Mouse (Mus musculus): ENCODE data around the gene Glrx5. TPM values are rescaled to one million over a fixed set of nuclear protein-coding genes. Genes with fewer than 3 reads are reported as not detected.

Gene Glrx5
- polyA plus RNA-seq, 1 experiment from 2014 or later: 215 TPM

DNA sequence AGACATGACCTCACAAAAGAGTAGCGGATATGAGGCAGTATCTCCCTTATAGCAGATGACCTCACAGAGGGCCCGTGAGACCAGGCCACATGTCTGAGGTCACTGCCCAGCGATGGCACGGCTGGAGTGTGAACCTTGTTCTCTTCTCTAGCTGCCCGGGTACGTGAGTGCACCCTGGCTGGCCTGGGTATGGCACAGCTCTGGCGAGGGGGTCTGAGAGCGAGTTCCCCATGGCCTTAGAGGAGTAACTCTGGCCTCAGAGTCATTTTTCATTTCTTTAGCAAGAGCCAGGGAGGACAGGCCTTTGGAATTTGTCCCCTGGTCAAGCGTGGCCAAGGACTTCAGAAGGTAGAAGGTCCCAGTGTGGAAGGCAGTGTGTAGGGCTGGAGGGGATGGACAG, 12.3 kb downstream of the Glrx5 start:
- 90% methylated on average over 9 of the region's 9 CpGs for WGBS
- DNase-seq (ENCODE audit: low spot score): no peak
- Histone ChIP-seq H3K4me3 (no peak overlapping the region), H3K4me1 (peaks cover 2% of the 10 kb centered on the region; the same call in 1 of the 2 replicates), H3K36me3 (peaks cover 42% of the 10 kb centered on the region), H3K27ac (no peak overlapping the region), H3K9me3 (replicated peaks) (no peaks in the 10 kb centered on the region), H3K27me3 (ENCODE audit: low read depth, poor library complexity, severe bottlenecking) (no peaks in the 10 kb centered on the region)

DNA sequence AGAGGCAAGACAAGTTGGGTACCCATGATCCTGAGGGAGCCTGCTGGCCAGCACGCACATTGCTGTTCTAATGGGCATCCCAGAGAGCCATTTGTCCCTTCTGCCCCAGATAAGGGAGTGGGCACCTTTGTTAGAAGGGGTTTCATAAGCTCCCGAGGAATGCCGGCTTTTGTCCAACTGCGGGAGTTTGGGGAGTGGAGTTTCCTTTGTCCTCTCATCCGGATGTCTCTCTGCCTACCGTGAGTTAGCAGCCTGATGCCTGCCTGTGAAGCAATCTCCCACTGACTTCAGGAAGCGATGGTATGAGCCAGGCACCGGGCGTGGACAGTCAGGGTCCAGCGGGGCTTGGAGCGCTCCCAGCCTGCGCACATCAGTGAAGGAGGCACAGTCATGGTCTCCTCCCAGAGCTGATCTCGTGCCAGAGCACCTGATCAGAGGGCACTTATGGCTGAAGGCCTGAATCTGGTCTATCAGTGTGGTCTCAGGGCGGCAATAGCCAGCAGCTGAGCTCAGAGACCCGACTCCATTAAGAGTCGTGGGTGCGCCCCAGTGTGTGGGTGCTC, 15.9 kb downstream of the Glrx5 start:
- Histone ChIP-seq H3K4me1 (no peaks in the 10 kb centered on the region), H3K9me3 (replicated peaks) (no peaks in the 10 kb centered on the region), H3K36me3 (peaks cover 6% of the 10 kb centered on the region; the same call in 1 of the 2 replicates), H3K4me3 (no peak overlapping the region), H3K27ac (no peak overlapping the region), H3K27me3 (ENCODE audit: low read depth, poor library complexity, severe bottlenecking) (no peaks in the 10 kb centered on the region)
- no peak for DNase-seq (ENCODE audit: low spot score)
- 86% methylated on average over 17 of the region's 17 CpGs for WGBS

GRCm38 (mm10) chr12:105049813-105050212, 17.3 kb downstream of the Glrx5 start:
- no peaks in the 10 kb centered on the region for H3K27me3 ChIP-seq (ENCODE audit: low read depth, poor library complexity, severe bottlenecking)
- H3K9me3 ChIP-seq (replicated peaks): no peaks in the 10 kb centered on the region
- H3K4me3 ChIP-seq: no peak overlapping the region
- WGBS: 78% methylated on average over 12 of the region's 12 CpGs
- H3K27ac ChIP-seq: no peak overlapping the region
- no peak for DNase-seq (ENCODE audit: low spot score)
- no peaks in the 10 kb centered on the region for H3K36me3 ChIP-seq
- no peaks in the 10 kb centered on the region for H3K4me1 ChIP-seq

DNA sequence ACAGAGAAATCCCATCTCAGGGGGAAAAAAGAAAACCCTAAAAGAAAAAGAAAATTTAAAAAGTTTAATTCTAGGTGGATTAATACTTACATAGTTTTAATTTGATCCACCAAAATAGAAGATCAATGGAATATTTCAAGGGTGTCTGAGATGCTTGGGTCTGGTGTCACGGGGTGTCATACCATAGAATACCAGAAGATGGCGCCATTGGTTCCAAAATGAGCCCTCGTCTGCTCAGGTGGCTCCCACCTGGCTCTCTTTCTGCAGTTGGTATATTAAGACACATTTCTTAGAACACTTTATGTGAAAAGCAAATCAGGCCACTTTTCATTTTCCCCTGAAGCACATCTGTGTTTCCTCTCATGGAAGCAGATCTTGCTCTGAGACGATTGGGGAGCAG, 18.4 kb downstream of the Glrx5 start:
- Histone ChIP-seq H3K4me1 (no peaks in the 10 kb centered on the region), H3K4me3 (no peak overlapping the region), H3K9me3 (replicated peaks) (no peaks in the 10 kb centered on the region), H3K27me3 (ENCODE audit: low read depth, poor library complexity, severe bottlenecking) (no peaks in the 10 kb centered on the region), H3K27ac (no peak overlapping the region), H3K36me3 (no peaks in the 10 kb centered on the region)
- WGBS: 18% methylated on average over 4 of the region's 4 CpGs
- DNase-seq (ENCODE audit: low spot score): peak; percentile 74

- no peaks in the 10 kb centered on the region for H3K27me3 ChIP-seq (ENCODE audit: low read depth, poor library complexity, severe bottlenecking)
- H3K4me3 ChIP-seq: no peak overlapping the region
- no peak overlapping the region for H3K27ac ChIP-seq
- H3K4me1 ChIP-seq: no peaks in the 10 kb centered on the region
- 91% methylated on average over 15 of the region's 15 CpGs for WGBS
- DNase-seq (ENCODE audit: low spot score): no peak
- H3K36me3 ChIP-seq: no peaks in the 10 kb centered on the region
- H3K9me3 ChIP-seq (replicated peaks): no peaks in the 10 kb centered on the region
Measured at GRCm38 (mm10) chr12:105054041-105054440, 21.6 kb downstream of the Glrx5 start.

DNA sequence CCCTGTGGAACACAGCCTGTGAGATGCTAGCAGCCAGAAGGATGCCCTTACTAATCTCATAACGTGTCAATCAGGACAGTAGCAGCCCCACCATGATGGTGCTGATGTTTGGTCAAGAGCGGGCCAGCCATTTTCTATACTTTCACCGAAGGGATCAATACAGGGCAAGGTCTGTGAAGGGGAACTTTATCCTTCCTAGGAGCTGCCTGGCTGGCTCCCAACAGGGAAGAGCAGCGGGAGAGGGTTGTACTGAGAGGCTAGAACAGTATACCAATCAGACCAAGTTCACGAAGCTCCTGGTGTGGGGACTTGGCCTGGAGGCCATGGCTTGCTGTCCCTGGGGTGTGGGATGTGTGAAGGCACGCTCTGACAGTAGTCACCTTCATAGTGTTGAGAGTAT, 22.8 kb downstream of the Glrx5 start:
- no peaks in the 10 kb centered on the region for H3K9me3 ChIP-seq (replicated peaks)
- WGBS: 84% methylated on average over 6 of the region's 6 CpGs
- H3K27me3 ChIP-seq (ENCODE audit: low read depth, poor library complexity, severe bottlenecking): no peaks in the 10 kb centered on the region
- DNase-seq (ENCODE audit: low spot score): no peak
- H3K36me3 ChIP-seq: no peaks in the 10 kb centered on the region
- H3K4me1 ChIP-seq: no peaks in the 10 kb centered on the region
- no peak overlapping the region for H3K27ac ChIP-seq
- H3K4me3 ChIP-seq: no peak overlapping the region

GRCm38 (mm10) chr12:105060006-105060405, 27.5 kb downstream of the Glrx5 start:
- Histone ChIP-seq H3K27ac (no peak overlapping the region), H3K36me3 (no peaks in the 10 kb centered on the region), H3K9me3 (replicated peaks) (no peaks in the 10 kb centered on the region), H3K4me1 (peaks cover 9% of the 10 kb centered on the region), H3K27me3 (ENCODE audit: low read depth, poor library complexity, severe bottlenecking) (no peaks in the 10 kb centered on the region), H3K4me3 (no peak overlapping the region)
- WGBS: 91% methylated on average over 2 of the region's 2 CpGs
- no peak for DNase-seq (ENCODE audit: low spot score)

- peak; percentile 52 for DNase-seq (ENCODE audit: low spot score)
- H3K4me1 ChIP-seq: peaks cover 14% of the 10 kb centered on the region
- 48% methylated on average over 28 of the region's 28 CpGs for WGBS
- H3K36me3 ChIP-seq: no peaks in the 10 kb centered on the region
- no peak overlapping the region for H3K4me3 ChIP-seq
- no peak overlapping the region for H3K27ac ChIP-seq
- H3K9me3 ChIP-seq (replicated peaks): no peaks in the 10 kb centered on the region
- no peaks in the 10 kb centered on the region for H3K27me3 ChIP-seq (ENCODE audit: low read depth, poor library complexity, severe bottlenecking)
Measured at GRCm38 (mm10) chr12:105063201-105064134, 31.0 kb downstream of the Glrx5 start.

DNA sequence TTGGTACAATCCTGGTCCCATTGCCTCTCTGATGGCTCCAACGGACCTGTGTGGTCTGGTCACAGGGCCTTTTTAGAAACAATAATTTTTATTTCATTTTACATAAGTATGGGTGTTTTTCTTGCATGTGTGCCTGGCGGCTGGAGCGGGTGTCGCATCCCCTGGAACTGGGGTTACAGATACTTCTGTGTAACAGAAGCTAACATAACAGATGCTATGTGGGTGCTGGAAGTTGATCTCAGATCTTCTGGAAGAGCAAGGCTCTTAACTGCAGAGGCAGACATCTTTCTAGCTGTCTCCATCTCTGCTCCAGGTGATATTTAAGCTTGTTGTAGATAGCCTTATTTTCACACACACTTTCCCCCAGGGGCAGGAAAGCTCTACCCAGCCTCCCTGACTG, 31.7 kb downstream of the Glrx5 start:
- Histone ChIP-seq H3K9me3 (replicated peaks) (no peaks in the 10 kb centered on the region), H3K4me1 (peaks cover 18% of the 10 kb centered on the region), H3K36me3 (no peaks in the 10 kb centered on the region), H3K27me3 (ENCODE audit: low read depth, poor library complexity, severe bottlenecking) (no peaks in the 10 kb centered on the region), H3K27ac (no peak overlapping the region), H3K4me3 (no peak overlapping the region)
- DNase-seq (ENCODE audit: low spot score): no peak
- 83% methylated on average over 4 of the region's 4 CpGs for WGBS

GRCm38 (mm10) chr12:105065119-105065518, 32.6 kb downstream of the Glrx5 start:
- no peak for DNase-seq (ENCODE audit: low spot score)
- no peak overlapping the region for H3K4me3 ChIP-seq
- H3K4me1 ChIP-seq: peaks cover 18% of the 10 kb centered on the region
- H3K36me3 ChIP-seq: no peaks in the 10 kb centered on the region
- H3K27ac ChIP-seq: no peak overlapping the region
- 89% methylated on average over 7 of the region's 7 CpGs for WGBS
- no peaks in the 10 kb centered on the region for H3K9me3 ChIP-seq (replicated peaks)
- no peaks in the 10 kb centered on the region for H3K27me3 ChIP-seq (ENCODE audit: low read depth, poor library complexity, severe bottlenecking)

- no peaks in the 10 kb centered on the region for H3K9me3 ChIP-seq (replicated peaks)
- 85% methylated on average over 10 of the region's 10 CpGs for WGBS
- no peaks in the 10 kb centered on the region for H3K36me3 ChIP-seq
- H3K4me3 ChIP-seq: no peak overlapping the region
- no peaks in the 10 kb centered on the region for H3K27me3 ChIP-seq (ENCODE audit: low read depth, poor library complexity, severe bottlenecking)
- peaks cover 25% of the 10 kb centered on the region for H3K4me1 ChIP-seq
- no peak overlapping the region for H3K27ac ChIP-seq
- no peak for DNase-seq (ENCODE audit: low spot score)
Measured at GRCm38 (mm10) chr12:105066523-105066922, 34.0 kb downstream of the Glrx5 start.

DNA sequence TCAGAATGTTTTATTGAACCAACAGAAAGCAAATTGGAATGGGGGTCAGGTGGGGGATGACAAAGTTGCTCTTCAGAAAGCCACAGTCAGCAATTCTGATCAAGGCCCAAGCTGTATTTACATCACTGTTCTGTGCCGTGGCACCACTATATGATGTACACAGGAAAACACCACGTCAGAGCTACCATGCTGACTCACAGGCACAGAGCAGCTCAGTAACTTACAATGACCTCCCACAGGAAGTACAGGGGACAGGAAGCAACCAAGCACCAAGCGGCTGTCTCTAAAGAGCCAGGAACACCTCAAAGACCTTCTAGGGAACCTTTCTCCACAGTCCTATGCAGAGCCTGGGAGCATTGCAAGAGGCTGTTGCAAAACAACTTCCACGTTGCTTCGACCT, 36.4 kb downstream of the Glrx5 start:
- Histone ChIP-seq H3K9me3 (replicated peaks) (no peaks in the 10 kb centered on the region), H3K27me3 (ENCODE audit: low read depth, poor library complexity, severe bottlenecking) (no peaks in the 10 kb centered on the region), H3K4me1 (peaks cover 18% of the 10 kb centered on the region), H3K36me3 (no peaks in the 10 kb centered on the region), H3K4me3 (no peak overlapping the region), H3K27ac (no peak overlapping the region)
- DNase-seq (ENCODE audit: low spot score): no peak
- WGBS: 85% methylated on average over 5 of the region's 5 CpGs

DNA sequence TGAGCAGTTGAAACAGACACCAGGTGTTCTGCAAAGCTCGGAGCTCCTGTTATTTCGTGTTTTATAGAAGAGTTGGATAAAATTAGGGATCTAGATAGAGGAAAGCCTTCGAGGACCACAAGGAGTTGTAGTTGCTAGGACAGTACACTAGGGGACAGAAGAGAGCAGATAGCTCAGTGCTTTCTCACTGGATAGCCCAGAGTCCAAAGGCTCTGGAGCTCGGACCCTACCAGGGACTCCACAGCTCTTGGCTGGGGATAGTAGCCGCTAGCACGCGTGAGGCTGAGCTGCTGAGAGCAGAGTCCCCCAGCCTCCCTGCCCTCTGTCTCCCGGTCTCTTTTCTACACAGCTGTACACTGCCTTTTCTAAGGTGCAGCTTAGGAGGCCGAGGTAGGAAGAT, 41.2 kb downstream of the Glrx5 start:
- H3K4me1 ChIP-seq: peaks cover 14% of the 10 kb centered on the region
- no peak overlapping the region for H3K4me3 ChIP-seq
- H3K9me3 ChIP-seq (replicated peaks): no peaks in the 10 kb centered on the region
- H3K27ac ChIP-seq: no peak overlapping the region
- 35% methylated on average over 9 of the region's 9 CpGs for WGBS
- DNase-seq (ENCODE audit: low spot score): no peak
- no peaks in the 10 kb centered on the region for H3K27me3 ChIP-seq (ENCODE audit: low read depth, poor library complexity, severe bottlenecking)
- H3K36me3 ChIP-seq: no peaks in the 10 kb centered on the region
